Comparison of ENCODE assay signal across 24 mouse cellular contexts in the genomic region with DNA sequence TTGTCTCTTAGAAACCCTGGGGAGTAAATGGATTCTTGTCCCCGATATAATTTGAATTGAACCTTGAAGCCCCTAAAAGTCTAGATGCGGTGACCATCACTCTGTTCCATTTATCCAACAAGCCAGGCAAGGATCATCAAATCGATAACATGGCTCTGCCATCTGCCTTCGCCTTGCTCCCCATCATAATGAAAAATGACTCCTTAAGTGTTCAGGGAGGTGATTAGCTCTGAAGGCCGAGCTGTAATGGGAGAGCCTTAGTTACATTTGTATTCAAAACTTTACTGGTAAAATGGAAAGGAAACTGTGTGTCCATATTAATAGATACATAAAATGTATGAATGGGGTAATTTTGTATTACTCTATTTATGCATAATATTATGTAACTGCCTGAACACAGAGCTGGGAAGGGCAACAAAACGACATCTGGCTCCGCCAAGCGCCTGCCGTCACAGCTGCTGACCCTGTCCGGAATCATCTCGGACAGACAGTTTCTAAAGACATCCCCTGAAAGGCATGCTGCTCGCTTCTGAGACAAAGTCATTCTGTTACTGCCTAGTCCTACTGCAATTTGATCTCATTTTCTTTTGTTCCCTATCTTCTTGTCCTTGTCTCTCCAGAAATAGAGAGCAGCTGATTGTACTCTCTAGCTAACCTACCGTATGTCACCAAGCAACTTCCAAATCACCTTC.
DNase-seq lines count a peak whose midpoint lies in the region; ATAC-seq and TF ChIP-seq lines count a peak whose summit lies in the region.
"Had no signal": no experiment of that assay in that cellular context is flagged by ENCODE, and none has a peak within 500 bp of the region (broad histone marks: within the 10 kb centered on the region; RNA-seq: fewer than 3 reads in every experiment).

No protein-coding gene starts in this region.

- DNase-seq in embryo, embryonic 10.5 days (ENCODE audit: low spot score), result peak; percentile 42
- no peak for DNase-seq in embryo, embryonic 10 days (ENCODE audit: low spot score)
- peak; percentile 24 for DNase-seq in lung, embryonic 14.5 days
- DNase-seq in lung, postnatal 36 days, result no peak
- DNase-seq in neural tube, embryonic 10.5 days (ENCODE audit: extremely low spot score, low spot score), result no peak
- no peak for DNase-seq in kidney, postnatal 14 days
- DNase-seq: adrenal gland, postnatal 14 days; cerebellum, adult 8-10 months; cerebellum, postnatal 36 days; gastrocnemius, postnatal 10 days; heart, adult 18-20 months; heart, postnatal 36 days; kidney, adult 18-20 months; left cerebral cortex, postnatal 4 days; thymus, postnatal 25 days had no signal

- no peaks in the 10 kb centered on the region for H3K9me3 ChIP-seq in lung, embryonic 14.5 days (ENCODE audit: low read depth, low read length)
- no peaks in the 10 kb centered on the region for H3K9me3 ChIP-seq in neural tube, embryonic 13.5 days
- H3K9me3 ChIP-seq: forebrain, embryonic 10.5 days; limb, embryonic 15.5 days; neural tube, embryonic 12.5 days; stomach, embryonic 15.5 days had no signal

- WGBS in lung, embryonic 14.5 days, result 52% methylated on average over 13 of the region's 13 CpGs
- WGBS in neural tube, embryonic 13.5 days, result 38% methylated on average over 13 of the region's 13 CpGs

- no peak for ATAC-seq in lung, embryonic 14.5 days (ENCODE audit: insufficient read depth)
- ATAC-seq in neural tube, embryonic 13.5 days (ENCODE audit: low read depth), result no peak
- ATAC-seq: activated CD4-positive, CD25-positive, alpha-beta regulatory T cell, adult 4 months; forebrain, embryonic 16.5 days; inflammation-experienced regulatory T-cells, adult 6 months had no signal

- TF ChIP-seq CTCF in lung, embryonic 14.5 days (IDR thresholded peaks at IDR 0.05; ENCODE audit: low read depth), result no peak

- no peaks in the 10 kb centered on the region for H3K36me3 ChIP-seq in lung, embryonic 14.5 days (ENCODE audit: insufficient read depth)
- H3K36me3 ChIP-seq in neural tube, embryonic 13.5 days, result no peaks in the 10 kb centered on the region
- H3K36me3 ChIP-seq: forebrain, embryonic 10.5 days; limb, embryonic 15.5 days; neural tube, embryonic 12.5 days; stomach, embryonic 15.5 days had no signal

- H3K27ac ChIP-seq in lung, embryonic 14.5 days (ENCODE audit: low read depth), result no peak overlapping the region
- peak overlapping the region; percentile 35 for H3K27ac ChIP-seq in neural tube, embryonic 13.5 days (replicated peaks)
- H3K27ac ChIP-seq: forebrain, embryonic 10.5 days; limb, embryonic 15.5 days; liver, embryonic 14.5 days; neural tube, embryonic 12.5 days; stomach, embryonic 15.5 days had no signal

- H3K4me1 ChIP-seq in lung, embryonic 14.5 days (ENCODE audit: insufficient read depth), result no peaks in the 10 kb centered on the region
- H3K4me1 ChIP-seq in neural tube, embryonic 13.5 days (replicated peaks), result peaks cover 31% of the 10 kb centered on the region
- H3K4me1 ChIP-seq: limb, embryonic 15.5 days; stomach, embryonic 15.5 days had no signal

- no peaks in the 10 kb centered on the region for H3K27me3 ChIP-seq in lung, embryonic 14.5 days (ENCODE audit: insufficient read depth, low read length)
- no peaks in the 10 kb centered on the region for H3K27me3 ChIP-seq in neural tube, embryonic 13.5 days
- H3K27me3 ChIP-seq: limb, embryonic 15.5 days; neural tube, embryonic 12.5 days; stomach, embryonic 15.5 days had no signal

- H3K9ac ChIP-seq in lung, embryonic 14.5 days, result no peak overlapping the region
- H3K9ac ChIP-seq in neural tube, embryonic 13.5 days, result no peak overlapping the region
- H3K9ac ChIP-seq: limb, embryonic 15.5 days; liver, embryonic 14.5 days; neural tube, embryonic 12.5 days; stomach, embryonic 15.5 days had no signal

- no peak overlapping the region for H3K4me3 ChIP-seq in lung, embryonic 14.5 days (ENCODE audit: low read depth, low read length)
- H3K4me3 ChIP-seq in neural tube, embryonic 13.5 days, result no peak overlapping the region
- H3K4me3 ChIP-seq: forebrain, embryonic 10.5 days; limb, embryonic 15.5 days; neural tube, embryonic 12.5 days; stomach, embryonic 15.5 days had no signal

- no peak overlapping the region for H3K4me2 ChIP-seq in lung, embryonic 14.5 days
- H3K4me2 ChIP-seq in neural tube, embryonic 13.5 days, result no peak overlapping the region
- H3K4me2 ChIP-seq: limb, embryonic 15.5 days; neural tube, embryonic 12.5 days; stomach, embryonic 15.5 days had no signal

Comparison
In these comparisons a context has a peak if more than half of its experiments do, and no peak if none do; other contexts are left out.
1. DNase-seq: peak in embryo, embryonic 10.5 days (single experiment) and lung, embryonic 14.5 days (single experiment); none in embryo, embryonic 10 days (single experiment), lung, postnatal 36 days (single experiment), neural tube, embryonic 10.5 days (single experiment) and kidney, postnatal 14 days (single experiment).